Mouse (Mus musculus) thymus, postnatal 0 days (tissue): ENCODE data around the gene Rpl26. TPM values are rescaled to one million over a fixed set of nuclear protein-coding genes. Genes with fewer than 3 reads are reported as not detected.

Experiments used
- DNase-seq: peaks from one replicate; pipeline ENCODE4 v3.0.0-alpha.2; 2015; ENCODE audit warnings: low spot score
- polyA plus RNA-seq: library from polyadenylated mRNA; unstranded; fragments of >200 nt; fragmentation: Nextera tagmentation; extraction: Ambion mirVana; gene quantifications from 2 replicates; pipeline ENCODE4 v1.2.1, GENCODE M21; 2015

Rpl26 gene
- polyA plus RNA-seq, 1 experiment from 2014 or later, result 1,221 TPM

- no peak for DNase-seq
Observed at GRCm38 (mm10) chr11:68890625-68891024, 10.8 kb upstream of the Rpl26 start.

DNA sequence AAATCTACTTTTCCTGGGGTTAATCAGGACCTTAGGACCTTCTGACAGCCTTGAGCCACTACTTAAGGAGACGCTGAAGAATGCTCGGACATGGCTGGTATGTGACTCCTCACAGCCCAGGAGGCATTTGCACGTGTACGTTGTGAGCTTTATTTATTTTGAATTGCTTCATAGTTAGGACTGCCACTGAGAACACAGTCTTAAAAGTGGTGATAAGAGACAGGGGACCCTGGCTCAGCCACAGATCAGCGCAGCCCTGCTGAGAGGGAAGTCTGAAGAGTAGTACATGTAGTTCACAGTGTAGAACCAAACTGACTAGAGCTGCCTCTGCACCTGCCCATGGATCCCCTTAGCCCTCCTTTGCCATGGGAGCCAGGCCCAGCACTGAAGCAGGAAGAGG, 9.6 kb upstream of the Rpl26 start:
- DNase-seq, result no peak

GRCm38 (mm10) chr11:68892233-68892832, 9.1 kb upstream of the Rpl26 start:
- no peak for DNase-seq

- DNase-seq, result no peak
Observed at GRCm38 (mm10) chr11:68893911-68894464, 7.4 kb upstream of the Rpl26 start.

- no peak for DNase-seq
Observed at GRCm38 (mm10) chr11:68896247-68896646, 5.1 kb upstream of the Rpl26 start.

GRCm38 (mm10) chr11:68897120-68897519, 4.3 kb upstream of the Rpl26 start:
- DNase-seq, result peak; percentile 47

DNA sequence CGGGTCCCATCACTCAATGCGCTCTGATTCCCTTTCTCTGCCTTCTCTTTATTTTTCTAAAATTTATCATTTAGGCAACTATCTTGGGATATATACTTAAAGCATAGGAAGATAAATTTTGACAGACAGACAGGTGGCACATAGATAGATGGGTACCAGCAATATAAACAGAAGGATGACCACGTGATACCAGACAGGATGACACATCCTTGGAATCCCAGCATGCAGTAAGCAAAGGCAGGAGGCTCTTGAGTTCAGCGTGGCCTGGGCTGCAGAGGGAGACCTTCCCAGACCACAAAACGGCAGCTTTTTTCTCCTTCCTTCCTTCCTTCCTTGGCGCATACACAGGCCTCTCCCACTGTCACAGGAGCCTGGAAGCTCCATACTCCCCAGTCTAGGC, 3.5 kb upstream of the Rpl26 start:
- no peak for DNase-seq

DNA sequence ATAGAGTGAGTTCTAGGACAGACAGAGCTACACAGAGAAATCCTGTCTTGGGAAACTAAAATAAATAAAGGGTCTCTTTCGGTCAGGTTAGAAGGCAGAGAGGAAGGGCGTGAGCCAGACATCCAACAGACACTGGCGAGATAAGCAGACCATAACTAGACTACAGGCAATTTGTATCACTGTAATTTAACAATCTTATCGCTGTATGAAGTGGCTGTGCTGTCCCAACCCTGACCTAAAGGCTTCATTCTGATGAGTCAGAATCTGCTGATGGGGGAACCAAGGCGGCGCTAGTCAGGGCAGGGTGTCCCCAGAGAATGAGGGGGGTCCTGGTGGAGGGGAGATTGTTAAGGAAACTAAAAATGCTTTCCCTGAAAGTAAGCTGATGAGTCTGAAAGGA, 2.6 kb upstream of the Rpl26 start:
- DNase-seq, result no peak

DNA sequence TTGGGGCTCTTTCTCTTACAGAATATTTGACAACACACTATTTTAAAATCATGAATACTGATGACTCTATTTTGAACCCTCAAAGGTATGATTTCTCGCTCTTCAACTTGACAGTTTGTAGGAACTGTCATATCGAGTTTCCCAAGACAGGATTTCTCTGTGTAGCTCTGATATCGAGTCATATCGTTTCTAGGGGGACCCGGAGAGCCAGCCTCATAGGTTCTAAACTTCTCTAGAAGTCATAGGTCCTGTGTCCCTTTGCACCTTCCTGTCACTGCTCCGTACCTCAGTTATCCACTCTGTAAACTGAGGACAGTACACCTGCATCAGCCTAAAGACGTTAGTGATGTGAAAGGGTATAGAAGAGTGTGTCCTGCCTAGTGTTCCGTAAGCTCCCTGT, 1.6 kb upstream of the Rpl26 start:
- no peak for DNase-seq

- peak; percentile 10 for DNase-seq
Observed at GRCm38 (mm10) chr11:68900519-68901350, 648 bp upstream of the Rpl26 start.

- DNase-seq, result no peak
Observed at GRCm38 (mm10) chr11:68902047-68902364, 623 bp downstream of the Rpl26 start.

GRCm38 (mm10) chr11:68902367-68902766, 984 bp downstream of the Rpl26 start:
- DNase-seq, result no peak

DNA sequence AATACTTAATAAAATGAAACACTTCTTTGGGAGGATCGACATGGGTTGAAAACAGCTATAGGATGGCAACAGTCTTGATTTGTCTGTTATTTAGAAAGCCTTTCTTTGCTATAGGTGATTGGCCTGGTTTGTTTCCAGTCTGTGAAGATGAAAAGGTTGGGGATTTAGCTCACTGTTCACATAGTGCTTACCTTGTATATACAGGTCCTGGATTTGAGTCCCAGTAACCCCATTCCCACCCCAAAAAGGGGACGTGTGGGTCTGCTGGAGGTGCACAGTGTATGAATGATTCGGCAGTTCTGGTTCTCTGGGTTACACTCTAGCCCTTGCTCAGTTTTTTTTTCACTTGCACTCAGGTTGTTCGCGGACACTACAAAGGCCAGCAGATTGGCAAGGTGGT, 1.4 kb downstream of the Rpl26 start:
- no peak for DNase-seq

- no peak for DNase-seq
Observed at GRCm38 (mm10) chr11:68903775-68904174, 2.4 kb downstream of the Rpl26 start.

DNA sequence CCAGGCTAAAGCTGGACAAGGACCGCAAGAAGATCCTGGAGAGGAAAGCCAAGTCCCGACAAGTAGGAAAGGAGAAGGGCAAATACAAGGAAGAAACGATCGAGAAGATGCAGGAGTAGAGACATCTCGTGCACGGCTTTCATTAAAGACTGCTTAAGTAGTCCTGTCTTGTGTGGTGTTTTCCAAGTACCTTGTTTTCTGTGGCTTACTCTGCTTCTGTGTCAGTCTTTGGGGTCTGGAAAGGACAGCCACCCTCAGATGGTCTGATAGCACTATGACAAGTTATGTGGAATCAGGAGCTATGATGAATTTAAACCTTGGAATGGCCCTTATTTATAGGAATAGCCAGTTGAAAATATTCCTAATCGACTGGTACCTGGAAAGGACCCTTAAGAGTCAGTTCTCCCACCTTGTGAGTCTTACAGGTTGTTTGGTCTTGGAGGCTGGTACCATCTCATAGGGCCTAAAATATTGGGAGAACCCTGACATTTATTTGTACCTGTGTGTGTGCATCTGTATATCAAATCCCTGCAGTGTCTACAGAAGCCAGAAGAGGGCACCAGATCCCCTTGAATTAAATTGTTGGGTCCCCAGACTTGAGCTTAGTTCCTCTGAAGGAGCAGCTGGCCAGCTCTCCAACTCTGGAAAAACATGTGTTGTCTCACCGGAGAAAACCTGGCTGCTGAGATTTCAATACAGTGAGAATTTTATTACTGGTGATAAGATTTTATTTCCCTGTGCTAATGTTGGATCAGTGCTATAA, 3.2 kb downstream of the Rpl26 start:
- peak; percentile 77 for DNase-seq

DNA sequence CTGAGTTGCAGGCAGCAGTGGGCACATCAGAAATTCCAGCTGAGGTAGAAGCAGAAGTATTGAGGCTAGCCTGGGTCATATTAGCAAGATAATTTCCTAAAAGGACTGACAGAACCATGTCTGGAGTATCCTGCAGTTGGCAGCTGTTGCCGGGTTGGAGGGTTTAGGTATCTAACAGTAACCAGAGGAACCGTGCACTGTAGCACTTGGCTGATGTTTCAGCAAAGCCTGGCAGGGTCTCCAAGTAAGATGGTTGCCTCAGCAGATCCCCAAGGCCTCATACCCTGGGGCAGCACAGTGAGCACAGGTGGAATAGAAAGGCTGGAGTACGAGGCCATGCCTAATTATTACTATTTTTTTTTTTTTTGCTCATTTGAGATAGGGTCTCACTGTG, 3.8 kb downstream of the Rpl26 start:
- DNase-seq, result no peak

GRCm38 (mm10) chr11:68905665-68906460, 4.5 kb downstream of the Rpl26 start:
- DNase-seq, result no peak

GRCm38 (mm10) chr11:68906461-68906790, 5.0 kb downstream of the Rpl26 start:
- DNase-seq, result no peak

- DNase-seq, result no peak
Observed at GRCm38 (mm10) chr11:68907251-68907650, 5.9 kb downstream of the Rpl26 start.

DNA sequence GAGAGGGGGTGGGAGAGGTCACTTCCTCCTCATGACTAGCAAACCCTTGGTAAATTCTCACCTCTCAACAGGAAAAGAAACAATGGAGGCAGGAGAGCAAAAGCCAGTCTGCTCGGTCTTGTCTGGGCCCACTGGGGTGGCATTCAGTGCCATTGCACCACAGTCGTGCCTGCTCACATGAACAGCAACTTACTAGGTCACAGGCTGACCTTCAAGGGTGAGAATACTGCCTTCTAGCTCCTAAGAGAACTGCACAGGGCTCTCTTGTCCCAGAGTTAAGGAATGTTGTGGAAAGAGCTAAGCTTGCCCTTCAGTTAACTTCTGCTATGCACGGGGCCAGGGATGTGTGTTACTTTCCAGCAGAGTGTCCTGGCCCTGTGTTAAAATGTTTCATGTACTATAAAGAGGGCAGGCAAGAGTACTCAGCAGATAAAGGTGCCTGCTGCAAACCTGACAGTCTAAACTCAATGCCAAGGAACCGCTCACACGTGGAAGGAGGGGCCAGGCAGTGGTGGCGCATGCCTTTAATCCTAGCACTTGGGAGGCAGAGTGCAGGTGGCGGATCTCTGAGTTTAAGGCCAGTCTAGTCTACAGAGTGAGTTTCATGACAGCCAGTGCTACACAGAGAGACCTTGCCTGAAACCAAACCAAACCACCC, 7.6 kb downstream of the Rpl26 start:
- DNase-seq, result peak; percentile 52
